Mouse (Mus musculus): ENCODE measurements around the gene Olfr206. TPM values are rescaled to one million over a fixed set of nuclear protein-coding genes. Genes with fewer than 3 reads are reported as not detected.
"Not testable (repeated sequence)": the region's sequence is repeated elsewhere in the genome, so short reads cannot be mapped to it uniquely, and the experiment has no call there.

Gene Olfr206
- polyA plus RNA-seq (2015; fragmentation: Nextera tagmentation; extraction: Ambion mirVana) = not detected in 2 replicates

- Histone ChIP-seq H3K4me1 (ENCODE audit: insufficient read depth) (no peaks in the 10 kb centered on the region), H3K9me3 (ENCODE audit: low read length) (no peaks in the 10 kb centered on the region)
These were observed at the start of gene Olfr206 for GRCm38 (mm10) chr16:59349146-59349545. Gene Olfr206 (minus strand): TSS chr16:59349246.

DNA sequence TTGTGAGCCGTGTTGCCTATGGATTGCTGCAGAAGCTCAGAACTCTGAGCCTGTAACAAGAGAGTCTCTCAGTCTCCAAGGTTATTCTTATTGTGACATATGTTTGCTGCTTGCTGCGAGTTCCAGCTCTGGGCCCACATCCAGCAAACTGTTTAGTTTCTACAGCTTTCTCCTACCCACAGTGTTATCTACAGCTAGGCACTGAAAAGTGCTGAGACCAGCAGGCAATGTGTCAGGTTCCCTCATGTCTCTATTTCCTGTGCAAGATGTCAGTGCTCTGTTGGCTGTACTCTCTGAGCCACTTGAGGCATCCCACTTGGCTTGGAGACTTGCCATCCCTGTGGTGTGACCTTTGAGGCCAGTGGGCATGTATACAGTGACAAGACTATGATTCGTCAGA, 44.3 kb upstream of the Olfr206 start:
- WGBS (ENCODE audit: insufficient replicate concordance) = 54% methylated on average over 3 of the region's 3 CpGs
- no peaks in the 10 kb centered on the region for H3K27me3 ChIP-seq (ENCODE audit: insufficient read depth, low read length)
- no peak overlapping the region for H3K4me3 ChIP-seq (ENCODE audit: low read depth, low read length)

More at GRCm38 (mm10) chr16:59349146-59349545, at the start of gene Olfr206:
- Histone ChIP-seq H3K27ac (ENCODE audit: low read depth) (no peak within 1 kb of the TSS), H3K36me3 (replicated peaks; ENCODE audit: insufficient read depth, low read length) (no peaks in the 10 kb centered on the region), H3K4me3 (ENCODE audit: low read depth, low read length) (no peak within 1 kb of the TSS), H3K9ac (replicated peaks) (no peak within 1 kb of the TSS), H3K4me2 (ENCODE audit: low read depth, low read length) (no peak within 1 kb of the TSS), H3K27me3 (ENCODE audit: insufficient read depth, low read length) (no peaks in the 10 kb centered on the region)
- no peak for TF ChIP-seq CTCF (IDR thresholded peaks at IDR 0.05; ENCODE audit: low read depth)
- no peak for TF ChIP-seq EP300 (IDR thresholded peaks at IDR 0.05; ENCODE audit: low read depth)
- ATAC-seq = no peak
- 70% methylated on average over 1 of the region's 1 CpGs for WGBS (ENCODE audit: insufficient replicate concordance)
- no peak for DNase-seq

GRCm38 (mm10) chr16:59363893-59364292, 14.8 kb upstream of the Olfr206 start, which contains the start of gene Olfr209:
Gene Olfr209 (minus strand): TSS chr16:59363993.
- TF ChIP-seq EP300 (IDR thresholded peaks at IDR 0.05; ENCODE audit: low read depth) = no peak
- no peak for TF ChIP-seq CTCF (IDR thresholded peaks at IDR 0.05; ENCODE audit: low read depth)
- no peak within 1 kb of the TSS for H3K9ac ChIP-seq (replicated peaks)
- no peaks in the 10 kb centered on the region for H3K4me1 ChIP-seq (ENCODE audit: insufficient read depth)
- DNase-seq (no peak), ATAC-seq (no peak)
- H3K9me3 ChIP-seq (ENCODE audit: low read length) = no peaks in the 10 kb centered on the region
- 67% methylated on average over 2 of the region's 2 CpGs for WGBS (ENCODE audit: insufficient replicate concordance)
- no peaks in the 10 kb centered on the region for H3K36me3 ChIP-seq (replicated peaks; ENCODE audit: insufficient read depth, low read length)
- no peak within 1 kb of the TSS for H3K4me2 ChIP-seq (ENCODE audit: low read depth, low read length)
- no peak within 1 kb of the TSS for H3K4me3 ChIP-seq (ENCODE audit: low read depth, low read length)
- H3K27me3 ChIP-seq (ENCODE audit: insufficient read depth, low read length) = no peaks in the 10 kb centered on the region
- H3K27ac ChIP-seq (ENCODE audit: low read depth) = no peak within 1 kb of the TSS

More for the DNA sequence above, 44.3 kb upstream of the Olfr206 start:
- TF ChIP-seq EP300 (IDR thresholded peaks at IDR 0.05; ENCODE audit: low read depth) (no peak), CTCF (IDR thresholded peaks at IDR 0.05; ENCODE audit: low read depth) (no peak)
- no peaks in the 10 kb centered on the region for H3K4me1 ChIP-seq (ENCODE audit: insufficient read depth)
- no peak overlapping the region for H3K27ac ChIP-seq (ENCODE audit: low read depth)
- DNase-seq = no peak
- no peaks in the 10 kb centered on the region for H3K9me3 ChIP-seq (ENCODE audit: low read length)
- H3K9ac ChIP-seq (replicated peaks) = no peak overlapping the region
- H3K36me3 ChIP-seq (replicated peaks; ENCODE audit: insufficient read depth, low read length) = no peaks in the 10 kb centered on the region
- no peak for ATAC-seq
- H3K4me2 ChIP-seq (ENCODE audit: low read depth, low read length) = no peak overlapping the region

DNA sequence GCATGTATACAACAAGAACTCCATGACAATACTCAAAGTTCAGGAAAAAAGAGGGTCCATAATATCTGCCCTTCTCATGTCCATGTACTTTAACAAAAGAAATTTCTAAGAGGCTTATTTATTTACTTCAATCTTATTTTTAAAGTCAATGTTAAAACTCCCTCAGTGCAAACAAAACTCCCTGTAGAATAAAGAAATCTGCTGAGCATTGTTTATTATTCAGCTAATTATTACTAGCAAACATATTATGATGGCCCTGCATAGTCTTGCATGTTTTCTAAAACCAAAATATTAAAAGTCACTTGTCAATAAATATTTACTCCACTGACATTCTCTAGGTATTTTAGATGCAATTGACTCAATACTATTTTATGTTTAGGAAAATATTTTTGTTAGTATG, 18.0 kb downstream of the Olfr206 start, which contains the start of gene Olfr205:
Gene Olfr205, minus strand, starts transcription at position 101 of the 400 bp plus-strand sequence.
- DNase-seq (no peak), ATAC-seq (no peak)
- Histone ChIP-seq H3K27me3 (ENCODE audit: insufficient read depth, low read length) (no peaks in the 10 kb centered on the region), H3K9me3 (ENCODE audit: low read length) (no peaks in the 10 kb centered on the region), H3K4me3 (ENCODE audit: low read depth, low read length) (no peak within 1 kb of the TSS), H3K9ac (replicated peaks) (no peak within 1 kb of the TSS), H3K36me3 (replicated peaks; ENCODE audit: insufficient read depth, low read length) (no peaks in the 10 kb centered on the region), H3K4me1 (ENCODE audit: insufficient read depth) (no peaks in the 10 kb centered on the region), H3K4me2 (ENCODE audit: low read depth, low read length) (no peak within 1 kb of the TSS), H3K27ac (ENCODE audit: low read depth) (no peak within 1 kb of the TSS)
- no peak for TF ChIP-seq CTCF (IDR thresholded peaks at IDR 0.05; ENCODE audit: low read depth)
- TF ChIP-seq EP300 (IDR thresholded peaks at IDR 0.05; ENCODE audit: low read depth) = no peak

GRCm38 (mm10) chr16:59323262-59323661, 25.8 kb downstream of the Olfr206 start:
- not testable (repeated sequence) for H3K27ac ChIP-seq (ENCODE audit: low read depth); H3K4me3 ChIP-seq (ENCODE audit: low read depth, low read length); H3K9ac ChIP-seq (replicated peaks); ATAC-seq; H3K27me3 ChIP-seq (ENCODE audit: insufficient read depth, low read length); H3K4me1 ChIP-seq (ENCODE audit: insufficient read depth); H3K36me3 ChIP-seq (replicated peaks; ENCODE audit: insufficient read depth, low read length); DNase-seq; H3K4me2 ChIP-seq (ENCODE audit: low read depth, low read length); H3K9me3 ChIP-seq (ENCODE audit: low read length)
- WGBS (ENCODE audit: insufficient replicate concordance) = 36% methylated on average over 1 of the region's 1 CpGs

DNA sequence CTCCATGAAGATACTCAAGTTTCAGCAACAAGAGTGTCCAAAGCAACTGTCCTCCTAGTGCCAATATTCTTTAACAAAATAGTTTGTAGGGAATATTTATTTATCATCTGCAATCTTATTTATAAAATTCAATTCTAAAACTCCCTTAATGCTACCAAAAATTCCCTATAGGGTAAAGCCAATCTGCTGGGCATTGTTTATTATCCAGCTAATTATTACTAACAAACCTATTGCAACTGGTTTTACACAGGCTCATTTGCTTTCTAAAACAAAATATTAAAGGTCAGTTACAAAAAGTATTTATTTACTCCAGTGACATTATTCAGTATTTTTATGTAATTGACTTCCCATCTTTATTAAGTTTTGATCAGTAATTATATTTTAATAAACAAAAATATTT, 30.9 kb downstream of the Olfr206 start, which contains the start of gene Olfr204:
Gene Olfr204, minus strand, starts transcription at position 101 of the 400 bp plus-strand sequence.
- no peaks in the 10 kb centered on the region for H3K4me1 ChIP-seq (ENCODE audit: insufficient read depth)
- H3K9me3 ChIP-seq (ENCODE audit: low read length) = no peaks in the 10 kb centered on the region
- no peaks in the 10 kb centered on the region for H3K27me3 ChIP-seq (ENCODE audit: insufficient read depth, low read length)
- no peak within 1 kb of the TSS for H3K4me2 ChIP-seq (ENCODE audit: low read depth, low read length)
- DNase-seq (no peak), ATAC-seq (no peak)
- no peak within 1 kb of the TSS for H3K27ac ChIP-seq (ENCODE audit: low read depth)
- no peak within 1 kb of the TSS for H3K9ac ChIP-seq (replicated peaks)
- H3K36me3 ChIP-seq (replicated peaks; ENCODE audit: insufficient read depth, low read length) = no peaks in the 10 kb centered on the region
- H3K4me3 ChIP-seq (ENCODE audit: low read depth, low read length) = no peak within 1 kb of the TSS
- TF ChIP-seq CTCF (IDR thresholded peaks at IDR 0.05; ENCODE audit: low read depth) (no peak), EP300 (IDR thresholded peaks at IDR 0.05; ENCODE audit: low read depth) (no peak)

DNA sequence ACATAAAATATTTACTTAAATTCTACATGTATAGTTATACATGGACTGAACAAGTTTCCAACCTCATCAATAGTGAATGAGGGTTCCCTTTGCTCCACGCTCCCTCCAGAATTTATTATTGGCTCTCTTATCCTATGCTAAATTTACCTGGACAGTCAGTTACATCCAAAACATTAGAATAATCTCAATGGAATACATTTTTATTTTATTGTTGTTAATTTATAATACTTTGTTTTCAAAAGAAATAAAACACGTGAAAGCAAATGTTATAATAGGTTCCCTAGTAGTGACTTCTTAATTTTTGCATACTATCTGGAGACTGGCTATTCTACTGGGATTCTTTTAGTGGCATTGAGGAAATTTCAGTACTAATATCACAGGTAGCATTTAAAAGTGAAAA, 50.5 kb downstream of the Olfr206 start, which contains the start of gene Olfr203:
Gene Olfr203, plus strand, starts transcription at position 301 of the 400 bp plus-strand sequence.
- TF ChIP-seq CTCF (IDR thresholded peaks at IDR 0.05; ENCODE audit: low read depth) (no peak), EP300 (IDR thresholded peaks at IDR 0.05; ENCODE audit: low read depth) (no peak)
- Histone ChIP-seq H3K4me3 (ENCODE audit: low read depth, low read length) (no peak within 1 kb of the TSS), H3K27ac (ENCODE audit: low read depth) (no peak within 1 kb of the TSS), H3K36me3 (replicated peaks; ENCODE audit: insufficient read depth, low read length) (no peaks in the 10 kb centered on the region), H3K9ac (replicated peaks) (no peak within 1 kb of the TSS), H3K4me1 (ENCODE audit: insufficient read depth) (no peaks in the 10 kb centered on the region), H3K4me2 (ENCODE audit: low read depth, low read length) (no peak within 1 kb of the TSS), H3K27me3 (ENCODE audit: insufficient read depth, low read length) (no peaks in the 10 kb centered on the region), H3K9me3 (ENCODE audit: low read length) (no peaks in the 10 kb centered on the region)
- WGBS (ENCODE audit: insufficient replicate concordance) = 65% methylated on average over 2 of the region's 2 CpGs
- ATAC-seq = no peak
- no peak for DNase-seq

Other genes with a start within 250 kb of the Olfr206 start
- not detected in 2 replicates for gene Olfr193, start 237.4 kb downstream of the Olfr206 start, polyA plus RNA-seq (2015; fragmentation: Nextera tagmentation; extraction: Ambion mirVana)
- gene Olfr194, start 228.2 kb downstream of the Olfr206 start, polyA plus RNA-seq (2015; fragmentation: Nextera tagmentation; extraction: Ambion mirVana) = not detected in 2 replicates
- gene Olfr195, start 202.2 kb downstream of the Olfr206 start, polyA plus RNA-seq (2015; fragmentation: Nextera tagmentation; extraction: Ambion mirVana) = not detected in 2 replicates
- not detected in 2 replicates for gene Olfr196, start 178.8 kb downstream of the Olfr206 start, polyA plus RNA-seq (2015; fragmentation: Nextera tagmentation; extraction: Ambion mirVana)
- gene Olfr198, start 145.7 kb downstream of the Olfr206 start, polyA plus RNA-seq (2015; fragmentation: Nextera tagmentation; extraction: Ambion mirVana) = not detected in 2 replicates
- gene Olfr199, start 129.5 kb downstream of the Olfr206 start, polyA plus RNA-seq (2015; fragmentation: Nextera tagmentation; extraction: Ambion mirVana) = not detected in 2 replicates
- not detected in 2 replicates for gene Olfr201, start 76.6 kb downstream of the Olfr206 start, polyA plus RNA-seq (2015; fragmentation: Nextera tagmentation; extraction: Ambion mirVana)
- not detected in 2 replicates for gene Olfr202, start 62.5 kb downstream of the Olfr206 start, polyA plus RNA-seq (2015; fragmentation: Nextera tagmentation; extraction: Ambion mirVana)
- not detected in 2 replicates for gene Olfr203, start 50.4 kb downstream of the Olfr206 start, polyA plus RNA-seq (2015; fragmentation: Nextera tagmentation; extraction: Ambion mirVana)
- not detected in 2 replicates for gene Olfr204, start 31.0 kb downstream of the Olfr206 start, polyA plus RNA-seq (2015; fragmentation: Nextera tagmentation; extraction: Ambion mirVana)
- gene Olfr205, start 18.1 kb downstream of the Olfr206 start, polyA plus RNA-seq (2015; fragmentation: Nextera tagmentation; extraction: Ambion mirVana) = not detected in 2 replicates
- gene Olfr209, start 14.7 kb upstream of the Olfr206 start, polyA plus RNA-seq (2015; fragmentation: Nextera tagmentation; extraction: Ambion mirVana) = not detected in 2 replicates
- not detected in 2 replicates for gene Gabrr3, start 58.1 kb upstream of the Olfr206 start, polyA plus RNA-seq (2015; fragmentation: Nextera tagmentation; extraction: Ambion mirVana)
- 9.5 and 10.4 TPM in 2 replicates for gene Riox2, start 122.5 kb upstream of the Olfr206 start, polyA plus RNA-seq (2015; fragmentation: Nextera tagmentation; extraction: Ambion mirVana)